Mouse (Mus musculus) liver, postnatal 0 days (tissue): ENCODE results near the gene Poglut1.

Experiments used
- CTCF ChIP-seq: sonication (generic); IDR thresholded peaks from 2 replicates; pipeline ENCODE4 v1.5.1; 2016; ENCODE audit warnings: antibody characterized with exemption, low read depth
- EP300 ChIP-seq: IDR thresholded peaks from 2 replicates; pipeline ENCODE4 v1.6.1; 2016; ENCODE audit warnings: antibody characterized with exemption, low read depth, mild to moderate bottlenecking

- TF ChIP-seq CTCF = no peak
- no peak for TF ChIP-seq EP300
These were observed 47.6 kb downstream of the Poglut1 start for GRCm38 (mm10) chr16:38502469-38502868.
